Mouse (Mus musculus) kidney, adult 2 months (tissue): Measurements from ENCODE around the gene Aco2.

Experiments used
- CTCF ChIP-seq: fragments of 200-500 bp; conservative IDR thresholded peaks from 2 replicates; pipeline ENCODE4 v1.5.1; 2011; ENCODE audit warnings: low read depth, mild to moderate bottlenecking, control low read depth, low read length, moderate library complexity, mixed read lengths; ENCODE audit not compliant: insufficient read depth, insufficient read length
- POLR2A ChIP-seq: fragments of 200-500 bp; IDR thresholded peaks from one replicate; pipeline ENCODE4 v1.6.1; 2011; ENCODE audit warnings: low read depth, low read length, control low read depth

DNA sequence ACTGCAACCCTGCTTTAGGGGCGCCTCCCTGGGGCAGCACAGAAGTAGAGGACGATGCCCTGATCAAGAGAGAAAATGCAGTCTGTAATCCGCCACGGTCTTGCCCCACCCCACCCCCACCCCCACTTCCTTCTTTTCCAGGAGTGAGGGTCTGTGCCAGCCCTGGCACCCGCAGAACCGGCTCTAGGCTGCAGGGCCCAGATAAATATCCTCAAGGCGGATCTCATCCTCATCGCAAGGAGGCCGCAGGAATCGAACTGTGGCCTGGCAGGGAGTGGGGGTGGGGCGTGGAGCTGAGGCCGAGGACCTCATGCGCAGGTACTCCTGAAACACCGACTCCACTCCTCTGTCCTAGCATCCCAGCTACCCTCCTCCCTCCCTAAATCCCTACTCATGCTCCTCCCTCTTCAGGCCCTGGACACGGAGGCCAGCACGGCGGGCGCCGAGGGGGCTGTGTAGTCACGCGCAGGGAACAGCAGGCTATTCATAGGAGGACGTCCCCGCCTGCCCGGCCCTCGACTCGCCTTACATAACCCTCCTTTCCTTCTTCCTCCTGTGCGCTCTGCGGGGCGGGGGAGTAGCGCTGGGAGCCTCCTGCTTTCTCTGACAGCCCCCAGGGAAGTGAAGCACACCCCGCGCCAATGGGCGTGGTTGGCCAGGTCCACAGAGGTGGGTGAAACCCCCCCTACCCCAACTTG lies 35.8 kb upstream of the Aco2 start:
- TF ChIP-seq CTCF (no peak), POLR2A (peak; percentile 39)
